Comparison of ENCODE assay signal across 8 mouse cellular contexts in genomic region chr11:68807787-68808186, GRCm38 (mm10).
DNase-seq lines count a peak whose midpoint lies in the region.

No protein-coding gene starts in this region.

- peak; percentile 38 for DNase-seq in CD4-positive helper T cell, adult 2 months (ENCODE audit: low read depth, low spot score)
- peak; percentile 48 for DNase-seq in WW6 (ENCODE audit: low read depth, low spot score)
- DNase-seq in cerebellum, postnatal 4 days (ENCODE audit: low spot score in 2 of 2), result peak; percentile 80 to 86
- DNase-seq in gastrocnemius, postnatal 25 days, result peak; percentile 48
- DNase-seq in layer of hippocampus, postnatal 14 days (ENCODE audit: low spot score in 2 of 2), result peak; percentile 59 to 73
- DNase-seq in lung, postnatal 14 days, result peak; percentile 81
- DNase-seq in right cerebral cortex, postnatal 4 days, result peak; percentile 91
- peak; percentile 37 to 57 for DNase-seq in urinary bladder, postnatal 36 days (ENCODE audit: low spot score in 2 of 2)

Comparison
In these comparisons a context has a peak if more than half of its experiments do, and no peak if none do; other contexts are left out.
1. Peak in every context shown above with its lines: DNase-seq.
2. DNase-seq: peak in every context shown above with its lines; median percentile 91 in right cerebral cortex, postnatal 4 days; 83 in cerebellum, postnatal 4 days; 81 in lung, postnatal 14 days; 66 in layer of hippocampus, postnatal 14 days; 48 in WW6; 48 in gastrocnemius, postnatal 25 days; 47 in urinary bladder, postnatal 36 days; 38 in CD4-positive helper T cell, adult 2 months.